Mouse (Mus musculus): ENCODE data around the gene Rpl14. TPM values are rescaled to one million over a fixed set of nuclear protein-coding genes. Genes with fewer than 3 reads are reported as not detected.

Rpl14 gene
- polyA plus RNA-seq, 1 experiment from 2014 or later: 375 TPM

DNA sequence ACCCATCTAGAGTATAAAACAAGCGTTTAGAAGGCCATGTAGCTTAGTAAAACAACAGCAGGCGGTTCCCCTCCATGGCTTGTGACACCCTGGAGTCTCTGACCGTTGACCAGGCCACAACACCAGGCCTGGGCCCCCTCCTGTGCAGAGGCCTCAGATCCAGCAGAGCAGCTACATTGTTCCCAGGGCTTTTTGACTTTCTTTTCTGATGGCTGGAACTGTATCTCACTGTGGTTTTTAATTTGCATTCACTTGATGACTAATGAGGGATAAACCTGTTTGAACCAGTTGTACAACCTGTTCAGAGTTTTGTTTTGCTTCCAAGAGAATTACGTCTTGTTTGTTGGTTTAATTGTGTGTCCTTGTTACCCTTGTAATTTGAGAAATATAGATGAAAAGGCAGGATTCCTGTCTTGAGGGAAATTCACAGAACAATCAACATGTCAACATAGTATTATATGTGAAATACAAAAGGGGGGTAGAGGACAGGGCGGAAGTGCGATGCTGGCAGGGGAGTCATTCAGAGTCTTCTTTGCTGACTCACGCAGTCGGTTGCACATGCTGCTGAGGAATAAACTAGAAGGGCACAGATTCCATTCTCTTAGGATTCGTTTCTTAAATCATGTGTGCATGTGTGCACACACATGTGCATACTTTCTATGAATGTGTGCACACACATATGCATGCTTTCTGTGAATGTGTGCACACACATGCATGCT, 22.3 kb downstream of the Rpl14 start:
- no peak for ATAC-seq (replicated peaks; ENCODE audit: extremely low read depth, insufficient read depth, low FRiP score)
- 66% methylated on average over 9 of the region's 9 CpGs for WGBS
- Histone ChIP-seq H3K4me3 (ENCODE audit: low read length) (no peak overlapping the region), H3K27me3 (ENCODE audit: control insufficient read depth, insufficient read depth, low read length) (no peaks in the 10 kb centered on the region), H3K27ac (ENCODE audit: low read length) (no peak overlapping the region), H3K9ac (ENCODE audit: low read length) (no peak overlapping the region), H3K4me1 (ENCODE audit: control insufficient read depth, insufficient read depth, low read length) (no peaks in the 10 kb centered on the region), H3K36me3 (ENCODE audit: control insufficient read depth, insufficient read depth) (no peaks in the 10 kb centered on the region), H3K9me3 (replicated peaks; ENCODE audit: control insufficient read depth, low read length) (no peaks in the 10 kb centered on the region), H3K4me2 (ENCODE audit: low read depth, low read length) (no peak overlapping the region)

DNA sequence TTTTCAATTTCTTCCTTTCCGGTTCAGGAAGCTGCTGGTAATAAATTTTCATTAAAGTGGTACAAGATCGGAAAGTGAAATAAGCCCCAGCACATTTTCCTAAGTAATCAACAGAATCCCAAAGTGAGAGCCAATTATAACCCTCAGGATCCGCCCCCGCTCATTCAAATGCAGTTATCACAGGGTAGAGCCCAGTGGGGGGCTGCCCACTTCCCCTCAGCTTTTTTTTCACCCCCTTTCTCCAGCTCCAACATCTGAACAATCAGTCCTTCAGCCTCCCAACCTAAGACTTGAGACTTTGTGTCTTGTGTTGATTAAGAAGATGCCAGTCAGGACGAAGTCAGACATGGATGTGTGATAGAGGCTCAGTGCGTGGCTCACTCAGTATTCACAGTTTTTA, 23.6 kb downstream of the Rpl14 start:
- WGBS: 67% methylated on average over 6 of the region's 6 CpGs
- Histone ChIP-seq H3K4me1 (ENCODE audit: control insufficient read depth, insufficient read depth, low read length) (no peaks in the 10 kb centered on the region), H3K9me3 (replicated peaks; ENCODE audit: control insufficient read depth, low read length) (no peaks in the 10 kb centered on the region), H3K27ac (ENCODE audit: low read length) (no peak overlapping the region), H3K4me2 (ENCODE audit: low read depth, low read length) (no peak overlapping the region), H3K9ac (ENCODE audit: low read length) (no peak overlapping the region), H3K36me3 (ENCODE audit: control insufficient read depth, insufficient read depth) (no peaks in the 10 kb centered on the region), H3K27me3 (ENCODE audit: control insufficient read depth, insufficient read depth, low read length) (no peaks in the 10 kb centered on the region), H3K4me3 (ENCODE audit: low read length) (no peak overlapping the region)
- ATAC-seq (replicated peaks; ENCODE audit: extremely low read depth, insufficient read depth, low FRiP score): no peak

DNA sequence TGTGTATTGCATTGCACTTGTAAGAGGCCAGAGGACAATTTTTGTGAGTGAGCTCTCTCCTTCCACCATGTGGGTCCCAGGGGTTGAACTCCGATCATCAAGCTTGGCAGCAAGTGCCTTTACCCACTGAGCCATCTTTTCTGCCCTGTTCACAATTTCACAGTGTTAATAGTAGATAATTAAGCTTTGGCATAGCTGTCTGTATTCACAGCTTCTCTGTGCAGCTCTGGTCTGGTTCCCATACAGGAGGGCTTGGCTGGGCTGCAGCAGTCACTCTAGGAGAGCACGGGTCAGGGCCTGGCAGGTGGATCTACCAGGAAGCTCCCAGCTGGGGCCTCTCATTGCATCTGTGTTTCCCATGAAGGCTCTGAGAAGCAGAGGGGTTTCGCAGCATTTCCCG, 24.1 kb downstream of the Rpl14 start:
- 71% methylated on average over 4 of the region's 4 CpGs for WGBS
- Histone ChIP-seq H3K4me1 (ENCODE audit: control insufficient read depth, insufficient read depth, low read length) (no peaks in the 10 kb centered on the region), H3K4me2 (ENCODE audit: low read depth, low read length) (no peak overlapping the region), H3K27me3 (ENCODE audit: control insufficient read depth, insufficient read depth, low read length) (no peaks in the 10 kb centered on the region), H3K9me3 (replicated peaks; ENCODE audit: control insufficient read depth, low read length) (no peaks in the 10 kb centered on the region), H3K27ac (ENCODE audit: low read length) (no peak overlapping the region), H3K9ac (ENCODE audit: low read length) (no peak overlapping the region), H3K4me3 (ENCODE audit: low read length) (no peak overlapping the region), H3K36me3 (ENCODE audit: control insufficient read depth, insufficient read depth) (no peaks in the 10 kb centered on the region)
- no peak for ATAC-seq (replicated peaks; ENCODE audit: extremely low read depth, insufficient read depth, low FRiP score)

DNA sequence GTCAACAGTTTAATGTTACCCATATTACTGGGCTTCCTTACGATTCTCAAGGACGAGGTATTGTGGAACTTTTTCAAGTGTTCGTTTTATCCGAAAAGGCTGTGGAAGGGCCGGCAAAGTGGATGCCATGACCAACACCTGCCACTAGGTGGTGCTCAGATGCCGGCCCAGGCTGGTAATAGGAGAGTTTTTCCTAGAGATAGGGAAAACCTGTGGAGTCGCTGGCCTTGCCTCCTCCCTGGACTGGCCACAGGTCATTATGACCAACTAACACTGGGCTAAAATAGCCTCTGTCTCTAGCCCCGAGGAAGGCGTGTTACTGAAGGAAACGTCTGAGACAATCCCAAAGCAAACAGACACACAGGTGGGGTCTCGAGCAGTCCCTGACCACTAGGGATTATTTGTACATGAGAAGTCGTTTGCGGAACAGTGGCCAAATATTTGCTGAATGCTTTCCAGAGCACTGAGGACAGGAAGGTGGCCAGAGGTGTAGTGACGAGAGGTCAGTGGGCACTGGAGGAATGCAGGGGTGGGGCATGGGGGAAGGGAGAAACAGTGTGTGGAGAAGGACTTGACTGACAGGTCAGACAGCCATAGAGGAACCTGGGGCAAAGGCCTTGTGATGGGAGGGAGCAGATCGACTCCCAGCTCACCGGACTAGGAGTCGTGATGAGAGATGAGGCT, 30.4 kb downstream of the Rpl14 start:
- Histone ChIP-seq H3K9me3 (replicated peaks; ENCODE audit: control insufficient read depth, low read length) (peaks cover under 1% of the 10 kb centered on the region; the same call in 1 of the 2 replicates), H3K4me2 (ENCODE audit: low read depth, low read length) (peak overlapping the region; percentile 41), H3K27me3 (ENCODE audit: control insufficient read depth, insufficient read depth, low read length) (no peaks in the 10 kb centered on the region), H3K27ac (ENCODE audit: low read length) (no peak overlapping the region), H3K36me3 (ENCODE audit: control insufficient read depth, insufficient read depth) (no peaks in the 10 kb centered on the region), H3K4me1 (ENCODE audit: control insufficient read depth, insufficient read depth, low read length) (peaks cover 5% of the 10 kb centered on the region), H3K9ac (ENCODE audit: low read length) (no peak overlapping the region), H3K4me3 (ENCODE audit: low read length) (no peak overlapping the region; the same call in 1 of the 2 replicates)
- peak; percentile 67 for ATAC-seq (replicated peaks; ENCODE audit: extremely low read depth, insufficient read depth, low FRiP score)
- 18% methylated on average over 17 of the region's 17 CpGs for WGBS

DNA sequence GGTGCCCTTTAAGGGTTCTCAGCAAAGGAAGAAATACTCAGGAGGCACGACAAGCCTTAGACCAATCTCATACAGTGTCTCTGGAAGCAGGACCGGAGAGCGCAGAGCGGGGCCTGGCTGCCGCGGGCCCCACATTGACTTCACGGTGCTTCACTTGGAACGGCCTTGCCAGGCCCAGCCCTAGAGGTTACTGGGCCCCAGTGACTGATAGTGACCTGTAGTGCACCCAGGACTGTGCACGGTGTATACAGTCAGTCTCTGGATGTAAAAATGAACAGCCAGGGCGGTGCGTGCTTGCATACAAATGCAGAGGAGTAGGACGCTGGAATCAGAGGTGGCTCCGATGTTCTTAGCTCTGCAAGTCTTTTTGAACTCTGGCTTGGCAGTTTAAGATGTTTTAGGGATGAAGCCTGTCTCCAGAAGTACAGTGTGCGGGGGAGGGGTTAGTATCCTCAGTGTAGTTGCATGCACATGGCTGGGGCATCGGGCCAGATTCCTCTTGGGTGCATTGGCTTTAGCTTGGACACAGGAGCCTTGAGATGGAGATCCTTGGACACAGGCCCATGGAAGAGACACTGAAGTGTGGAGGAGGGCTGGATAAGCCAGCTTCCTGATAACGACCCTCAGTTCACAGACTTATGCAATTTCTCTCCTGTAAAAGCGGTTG, 31.1 kb downstream of the Rpl14 start:
- Histone ChIP-seq H3K4me1 (ENCODE audit: control insufficient read depth, insufficient read depth, low read length) (peaks cover 5% of the 10 kb centered on the region), H3K9me3 (replicated peaks; ENCODE audit: control insufficient read depth, low read length) (peaks cover 5% of the 10 kb centered on the region), H3K27ac (ENCODE audit: low read length) (no peak overlapping the region), H3K9ac (ENCODE audit: low read length) (0 out of 2 replicates have a peak overlapping the region, but pooled peaks have one; percentile 3), H3K4me2 (ENCODE audit: low read depth, low read length) (peak overlapping the region; percentile 47), H3K4me3 (ENCODE audit: low read length) (no peak overlapping the region), H3K36me3 (ENCODE audit: control insufficient read depth, insufficient read depth) (no peaks in the 10 kb centered on the region), H3K27me3 (ENCODE audit: control insufficient read depth, insufficient read depth, low read length) (no peaks in the 10 kb centered on the region)
- ATAC-seq (replicated peaks; ENCODE audit: extremely low read depth, insufficient read depth, low FRiP score): peak; percentile 63
- WGBS: 55% methylated on average over 17 of the region's 17 CpGs

DNA sequence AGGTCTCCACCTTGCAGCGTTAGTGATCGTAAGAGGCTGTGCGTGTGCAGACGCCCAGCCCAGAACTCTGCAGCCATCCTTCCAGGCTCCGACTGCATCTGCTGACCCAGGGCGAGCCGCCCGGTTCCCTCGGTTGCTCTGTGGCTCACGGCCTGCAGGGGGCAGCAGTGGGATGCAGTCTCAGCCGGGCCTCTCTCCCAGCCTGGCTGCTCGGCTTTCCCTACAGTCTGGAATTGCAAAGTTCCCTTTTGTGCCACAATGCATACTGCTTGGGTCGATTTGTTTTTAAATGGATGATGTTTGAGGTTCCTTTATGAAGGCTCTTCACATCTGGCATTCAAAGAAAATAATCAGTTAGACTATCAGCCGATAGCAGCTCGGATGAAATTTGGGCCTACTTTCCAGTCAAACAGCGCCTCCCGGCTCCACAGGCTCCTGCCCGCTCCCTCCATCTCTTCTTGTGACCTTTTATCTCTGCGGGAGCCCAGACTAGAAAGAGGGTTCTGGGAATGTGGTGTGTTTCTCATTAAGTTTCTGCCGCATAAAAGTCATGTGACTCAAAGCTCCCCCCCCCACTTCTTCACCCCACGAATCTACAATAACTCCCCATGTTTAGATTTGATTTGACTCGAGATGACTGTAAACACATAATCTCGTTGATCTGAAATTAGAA, 31.7 kb downstream of the Rpl14 start:
- H3K27ac ChIP-seq (ENCODE audit: low read length): no peak overlapping the region
- H3K9me3 ChIP-seq (replicated peaks; ENCODE audit: control insufficient read depth, low read length): peaks cover 11% of the 10 kb centered on the region
- ATAC-seq (replicated peaks; ENCODE audit: extremely low read depth, insufficient read depth, low FRiP score): peak; percentile 58
- peak overlapping the region; percentile 47 for H3K4me2 ChIP-seq (ENCODE audit: low read depth, low read length)
- 7% methylated on average over 23 of the region's 23 CpGs for WGBS
- peaks cover 5% of the 10 kb centered on the region for H3K4me1 ChIP-seq (ENCODE audit: control insufficient read depth, insufficient read depth, low read length)
- no peaks in the 10 kb centered on the region for H3K27me3 ChIP-seq (ENCODE audit: control insufficient read depth, insufficient read depth, low read length)
- H3K4me3 ChIP-seq (ENCODE audit: low read length): no peak overlapping the region
- H3K9ac ChIP-seq (ENCODE audit: low read length): peak overlapping the region; percentile 54
- H3K36me3 ChIP-seq (ENCODE audit: control insufficient read depth, insufficient read depth): no peaks in the 10 kb centered on the region

DNA sequence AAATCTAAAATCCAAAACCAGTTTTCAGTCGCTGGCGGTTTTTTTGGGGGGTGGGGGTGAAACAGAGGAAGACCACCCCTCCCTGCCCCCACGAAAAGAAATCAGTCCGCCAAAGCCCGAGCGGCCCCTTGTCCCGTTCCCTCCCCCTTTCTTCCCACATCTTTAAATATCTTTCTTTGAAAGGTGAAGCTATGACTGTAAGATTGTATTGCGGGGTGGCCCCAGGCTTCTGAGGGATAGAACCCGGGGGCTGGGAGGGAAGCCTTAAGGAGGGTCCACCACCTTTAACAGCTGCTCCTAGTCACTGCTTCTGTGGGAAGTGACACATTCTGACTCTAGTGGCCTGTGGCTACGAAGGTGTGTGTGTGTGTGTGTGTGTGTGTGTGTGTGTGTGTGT, 32.3 kb downstream of the Rpl14 start:
- Histone ChIP-seq H3K4me2 (ENCODE audit: low read depth, low read length) (peak overlapping the region; percentile 47), H3K27ac (ENCODE audit: low read length) (no peak overlapping the region), H3K36me3 (ENCODE audit: control insufficient read depth, insufficient read depth) (no peaks in the 10 kb centered on the region), H3K4me3 (ENCODE audit: low read length) (no peak overlapping the region), H3K9ac (ENCODE audit: low read length) (no peak overlapping the region), H3K27me3 (ENCODE audit: control insufficient read depth, insufficient read depth, low read length) (no peaks in the 10 kb centered on the region), H3K9me3 (replicated peaks; ENCODE audit: control insufficient read depth, low read length) (peaks cover 14% of the 10 kb centered on the region), H3K4me1 (ENCODE audit: control insufficient read depth, insufficient read depth, low read length) (peaks cover 5% of the 10 kb centered on the region)
- no peak for ATAC-seq (replicated peaks; ENCODE audit: extremely low read depth, insufficient read depth, low FRiP score)
- WGBS: 32% methylated on average over 9 of the region's 10 CpGs

DNA sequence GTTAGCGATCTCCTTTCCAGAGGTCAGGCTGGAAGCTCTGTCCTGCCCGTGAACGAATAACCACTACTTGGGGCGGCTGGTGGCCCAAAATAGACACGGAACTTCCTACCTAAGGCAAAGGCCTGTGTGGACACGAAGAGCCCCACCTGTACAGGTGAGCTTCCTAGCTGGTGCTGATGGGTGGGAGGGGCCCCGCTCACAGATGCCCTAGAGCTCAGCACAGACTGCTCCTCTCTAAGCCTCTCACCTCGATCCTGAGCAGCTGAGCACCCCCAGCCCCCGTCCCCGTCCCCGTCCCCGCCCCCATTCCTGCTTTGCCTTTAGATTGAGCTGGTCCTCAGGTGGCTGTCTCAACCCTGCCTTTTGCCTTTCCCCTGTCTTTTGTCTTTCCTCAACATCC, 32.7 kb downstream of the Rpl14 start:
- peaks cover 5% of the 10 kb centered on the region for H3K4me1 ChIP-seq (ENCODE audit: control insufficient read depth, insufficient read depth, low read length)
- H3K4me3 ChIP-seq (ENCODE audit: low read length): no peak overlapping the region
- H3K27me3 ChIP-seq (ENCODE audit: control insufficient read depth, insufficient read depth, low read length): no peaks in the 10 kb centered on the region
- H3K9me3 ChIP-seq (replicated peaks; ENCODE audit: control insufficient read depth, low read length): peaks cover 14% of the 10 kb centered on the region
- H3K4me2 ChIP-seq (ENCODE audit: low read depth, low read length): no peak overlapping the region
- 45% methylated on average over 12 of the region's 12 CpGs for WGBS
- H3K27ac ChIP-seq (ENCODE audit: low read length): no peak overlapping the region
- H3K9ac ChIP-seq (ENCODE audit: low read length): no peak overlapping the region
- ATAC-seq (replicated peaks; ENCODE audit: extremely low read depth, insufficient read depth, low FRiP score): no peak
- H3K36me3 ChIP-seq (ENCODE audit: control insufficient read depth, insufficient read depth): no peaks in the 10 kb centered on the region
